Mouse (Mus musculus) liver, postnatal 0 days (tissue): ENCODE data around the gene Slc22a14.

ENCODE experiments used
- CTCF ChIP-seq: sonication (generic); IDR thresholded peaks from 2 replicates; pipeline ENCODE4 v1.5.1; 2016; ENCODE audit warnings: antibody characterized with exemption, low read depth
- EP300 ChIP-seq: IDR thresholded peaks from 2 replicates; pipeline ENCODE4 v1.6.1; 2016; ENCODE audit warnings: antibody characterized with exemption, low read depth, mild to moderate bottlenecking

DNA sequence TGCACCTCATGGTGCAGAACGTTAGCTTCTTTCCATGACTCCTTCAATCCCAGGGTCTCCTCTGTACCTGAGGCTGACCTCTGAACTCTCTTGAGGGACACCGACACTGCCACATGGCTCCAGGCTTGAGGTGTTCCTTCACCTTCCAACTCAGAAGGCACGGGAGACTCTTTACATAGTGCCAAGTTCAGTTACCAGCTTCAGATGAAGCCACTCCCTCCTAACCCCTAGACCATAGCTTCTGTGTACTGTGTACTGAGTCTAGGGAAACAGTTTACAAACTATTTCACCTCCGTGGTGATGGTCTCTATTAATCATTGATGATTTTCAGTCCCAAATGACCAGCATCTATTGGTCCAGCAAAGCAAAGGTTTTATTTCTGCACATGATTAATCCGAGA is 163.7 kb downstream of the Slc22a14 start:
- TF ChIP-seq CTCF (no peak), EP300 (no peak)
